ENCODE assay signal across 8 mouse cellular contexts in genomic region chr11:59300185-59300584, GRCm38 (mm10). TPM values are rescaled to one million over a fixed set of nuclear protein-coding genes. Genes with fewer than 3 reads are reported as not detected.
DNase-seq lines count a peak whose midpoint lies in the region; ATAC-seq and TF ChIP-seq lines count a peak whose summit lies in the region.

No protein-coding gene starts in this region.

- TF ChIP-seq CTCF in cerebellum, adult 2 months (IDR thresholded peaks at IDR 0.05; ENCODE audit: borderline replicate concordance, insufficient read depth, low read depth, low read length), result peak; percentile 26; the same call in 1 of the 2 replicates

- H3K4me1 ChIP-seq in cerebellum, adult 2 months (ENCODE audit: control insufficient read depth, insufficient read depth, low read length), result no peaks in the 10 kb centered on the region
- peaks cover under 1% of the 10 kb centered on the region for H3K4me1 ChIP-seq in limb, embryonic 11.5 days (ENCODE audit: control insufficient read depth, insufficient read depth, low read length)
- peaks cover 9% of the 10 kb centered on the region for H3K4me1 ChIP-seq in limb, embryonic 10.5 days

- no peak overlapping the region for H3K9ac ChIP-seq in limb, embryonic 11.5 days (ENCODE audit: low read length)

- H3K27me3 ChIP-seq in cerebellum, adult 2 months (ENCODE audit: control insufficient read depth, insufficient read depth, low read length), result no peaks in the 10 kb centered on the region
- H3K27me3 ChIP-seq in limb, embryonic 11.5 days (ENCODE audit: control insufficient read depth, insufficient read depth, low read length), result peaks cover 19% of the 10 kb centered on the region
- peaks cover 90% of the 10 kb centered on the region for H3K27me3 ChIP-seq in limb, embryonic 10.5 days (ENCODE audit: low read depth, poor library complexity, severe bottlenecking)

- no peak overlapping the region for H3K4me2 ChIP-seq in limb, embryonic 11.5 days (ENCODE audit: low read depth, severe bottlenecking)

- H3K9me3 ChIP-seq in limb, embryonic 11.5 days (ENCODE audit: control insufficient read depth, low read length), result no peaks in the 10 kb centered on the region
- H3K9me3 ChIP-seq in limb, embryonic 10.5 days (replicated peaks), result no peaks in the 10 kb centered on the region

- no peak for ATAC-seq in limb, embryonic 11.5 days (ENCODE audit: insufficient number of reproducible peaks, low FRiP score, low TSS enrichment, low read depth)

- H3K4me3 ChIP-seq in cerebellum, adult 2 months (replicated peaks; ENCODE audit: insufficient read depth, low read depth, low read length), result no peak overlapping the region
- no peak overlapping the region for H3K4me3 ChIP-seq in limb, embryonic 11.5 days (ENCODE audit: low read depth, low read length)
- no peak overlapping the region for H3K4me3 ChIP-seq in limb, embryonic 10.5 days

- no peak for DNase-seq in cerebellum, adult 2 months
- no peak for DNase-seq in cerebellum, adult 11-12 months
- peak; percentile 54 for DNase-seq in limb, embryonic 11.5 days (ENCODE audit: low spot score)
- DNase-seq in limb, embryonic 10.5 days (ENCODE audit: low spot score), result no peak
- peak; percentile 16 for DNase-seq in MEL-GATA-1-ER (ENCODE audit: extremely low read depth, low read depth)
- DNase-seq in lung, postnatal 36 days, result peak; percentile 71
- no peak for DNase-seq in c-Kit-positive CD71-positive TER-119-positive erythroid progenitor cells, embryonic 14.5 days (ENCODE audit: low spot score)
- no peak for DNase-seq in right cerebral cortex, adult 18-20 months

- no peak for TF ChIP-seq POLR2A in cerebellum, adult 2 months (IDR thresholded peaks at IDR 0.05; ENCODE audit: borderline replicate concordance, insufficient read depth, low read length)

- no peak overlapping the region for H3K27ac ChIP-seq in cerebellum, adult 2 months (ENCODE audit: insufficient read depth, low read length)
- no peak overlapping the region for H3K27ac ChIP-seq in limb, embryonic 11.5 days (replicated peaks; ENCODE audit: low read depth, low read length)
- H3K27ac ChIP-seq in limb, embryonic 10.5 days, result no peak overlapping the region

- no peaks in the 10 kb centered on the region for H3K36me3 ChIP-seq in limb, embryonic 11.5 days (ENCODE audit: control insufficient read depth, insufficient read depth, low read length)
- H3K36me3 ChIP-seq in limb, embryonic 10.5 days, result no peaks in the 10 kb centered on the region

- 21% methylated on average over 3 of the region's 3 CpGs for WGBS in cerebellum, adult 2 months
- 27% methylated on average over 3 of the region's 3 CpGs for WGBS in limb, embryonic 11.5 days
- WGBS in limb, embryonic 10.5 days, result 39% methylated on average over 3 of the region's 3 CpGs

RNA-seq across cellular contexts. Expression of gene Wnt9a, which starts 6.5 kb away (rescaled TPM):
- 0.67 and 0.79 TPM in 2 replicates for polyA plus RNA-seq in cerebellum, adult 2 months (2012; rRNA removed)
- polyA plus RNA-seq in limb, embryonic 11.5 days (2014; fragmentation: Nextera tagmentation; extraction: Ambion mirVana), result 1.1 and 1.8 TPM in 2 replicates
- 1.2 and 1.8 TPM in 2 replicates for polyA plus RNA-seq in limb, embryonic 10.5 days (2016; fragmentation: Nextera tagmentation; extraction: Ambion mirVana)

RNA-seq across cellular contexts. Expression of gene Wnt3a, which starts 9.6 kb away (rescaled TPM):
- not detected in 2 replicates for polyA plus RNA-seq in cerebellum, adult 2 months (2012; rRNA removed)
- 0.07 and 0.28 TPM in 2 replicates for polyA plus RNA-seq in limb, embryonic 11.5 days (2014; fragmentation: Nextera tagmentation; extraction: Ambion mirVana)
- polyA plus RNA-seq in limb, embryonic 10.5 days (2016; fragmentation: Nextera tagmentation; extraction: Ambion mirVana), result 0.14 and 0.53 TPM in 2 replicates

Comparison
In these comparisons a context has a peak if more than half of its experiments do, and no peak if none do; other contexts are left out.
1. DNase-seq: peak in limb, embryonic 11.5 days (single experiment), MEL-GATA-1-ER (single experiment) and lung, postnatal 36 days (single experiment); none in cerebellum, adult 2 months (0 of 2), cerebellum, adult 11-12 months (single experiment), limb, embryonic 10.5 days (single experiment), c-Kit-positive CD71-positive TER-119-positive erythroid progenitor cells, embryonic 14.5 days (single experiment) and right cerebral cortex, adult 18-20 months (single experiment).